Mouse (Mus musculus) gastrocnemius, postnatal 10 days (tissue): ENCODE data around the gene Cyp27b1. TPM values are rescaled to one million over a fixed set of nuclear protein-coding genes. Genes with fewer than 3 reads are reported as not detected.

Experiments used
- DNase-seq: peaks from one replicate; pipeline ENCODE4 v3.0.0; 2021; ENCODE audit warnings: mixed read lengths
- long read RNA-seq, 2 experiments: library from polyadenylated mRNA; stranded (forward); transcript quantifications; one replicate each; pipeline ENCODE4 v2.0.0; 2021
- total RNA-seq, 2 experiments: library from RNA; stranded (reverse); gene quantifications; 2 replicates each; pipeline ENCODE4 v1.2.3; 2021

The Cyp27b1 gene
- total RNA-seq = under 1 TPM; 0.45 to 0.49 TPM
- long read RNA-seq, experiment 1 = 0 reads
- long read RNA-seq, experiment 2 = 0 reads

DNA sequence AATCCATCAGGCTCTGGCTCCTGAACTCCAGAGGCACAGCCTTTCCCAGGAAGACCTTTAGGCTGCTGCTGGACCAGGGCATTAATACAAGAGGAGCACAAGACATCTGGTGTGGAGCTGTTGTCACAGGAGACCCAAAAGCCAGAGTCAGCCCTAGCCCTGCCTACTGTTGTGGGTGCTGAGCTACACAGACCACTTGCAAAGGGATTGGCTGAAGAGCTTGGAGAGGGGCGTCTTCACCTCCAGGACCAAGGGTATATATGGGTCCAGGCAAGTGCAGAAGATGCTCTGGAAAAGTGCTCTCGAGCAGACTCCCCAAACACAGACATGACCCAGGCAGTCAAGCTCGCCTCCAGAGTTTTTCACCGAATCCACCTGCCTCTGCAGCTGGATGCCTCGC lies at the start of gene Cyp27b1:
Cyp27b1 (plus strand) TSS at position 297 of the 400 bp plus-strand sequence.
- no peak for DNase-seq

DNA sequence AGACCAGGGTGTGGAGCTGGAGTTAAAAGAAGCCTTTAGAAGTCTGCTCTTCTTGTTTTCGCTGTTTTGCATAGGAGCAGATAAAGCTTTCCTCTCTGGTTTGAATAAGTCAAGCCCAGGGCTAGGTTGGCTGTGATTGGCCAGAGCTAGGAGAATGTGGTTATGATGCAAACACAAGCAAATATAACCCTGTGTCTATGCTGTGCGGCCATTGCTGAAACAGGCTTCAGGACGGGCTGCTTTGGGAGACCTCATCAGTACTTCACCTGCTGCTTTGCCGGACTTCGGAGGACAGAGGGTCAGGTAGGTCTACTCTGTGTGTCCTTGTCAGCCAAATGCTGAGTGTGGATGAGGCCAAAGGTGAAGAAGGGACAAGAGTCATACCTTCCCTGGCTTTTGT lies 47.5 kb upstream of the Cyp27b1 start, which contains the start of gene Avil:
Avil (plus strand) TSS at position 181 of the 400 bp plus-strand sequence.
- no peak for DNase-seq

DNA sequence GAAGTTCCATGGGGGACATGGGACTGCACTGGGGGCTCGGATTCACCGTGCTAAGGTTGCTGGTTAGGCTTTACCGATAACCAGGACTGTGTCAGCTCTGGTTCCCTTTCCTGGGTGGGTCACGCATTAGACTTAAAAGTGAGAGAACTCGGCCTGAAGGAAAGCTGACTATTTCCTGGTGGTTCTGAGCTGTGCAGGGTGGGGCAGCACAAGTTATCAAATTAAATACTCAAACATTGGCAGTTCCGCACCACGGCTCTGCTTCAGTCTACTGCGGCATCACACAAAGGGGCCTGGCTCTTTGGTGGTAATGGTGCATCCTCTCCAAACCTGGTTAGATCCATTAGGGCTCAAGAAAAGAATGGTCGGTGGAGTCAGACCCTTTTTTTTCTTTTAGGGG lies 46.8 kb upstream of the Cyp27b1 start:
- no peak for DNase-seq

DNA sequence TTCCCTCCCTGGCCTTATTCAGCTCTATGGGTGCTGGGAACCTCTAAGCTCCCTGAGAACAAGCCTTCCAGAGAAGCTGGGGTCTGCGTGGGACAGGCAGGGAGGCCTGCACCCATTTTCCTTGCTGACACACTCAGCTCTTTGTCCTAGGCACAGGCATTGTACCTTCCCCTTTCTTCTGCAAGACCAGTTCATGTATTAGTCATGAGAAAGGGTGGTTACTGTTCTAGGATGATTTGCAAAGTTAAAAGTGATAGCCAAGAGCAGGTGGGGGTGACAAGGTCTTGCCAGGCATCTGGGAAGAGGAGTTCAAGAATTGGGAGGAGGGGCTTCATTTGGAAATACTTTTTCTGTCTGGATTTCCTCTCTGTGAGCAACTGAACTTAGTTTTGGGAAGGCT lies 46.0 kb upstream of the Cyp27b1 start:
- no peak for DNase-seq

DNA sequence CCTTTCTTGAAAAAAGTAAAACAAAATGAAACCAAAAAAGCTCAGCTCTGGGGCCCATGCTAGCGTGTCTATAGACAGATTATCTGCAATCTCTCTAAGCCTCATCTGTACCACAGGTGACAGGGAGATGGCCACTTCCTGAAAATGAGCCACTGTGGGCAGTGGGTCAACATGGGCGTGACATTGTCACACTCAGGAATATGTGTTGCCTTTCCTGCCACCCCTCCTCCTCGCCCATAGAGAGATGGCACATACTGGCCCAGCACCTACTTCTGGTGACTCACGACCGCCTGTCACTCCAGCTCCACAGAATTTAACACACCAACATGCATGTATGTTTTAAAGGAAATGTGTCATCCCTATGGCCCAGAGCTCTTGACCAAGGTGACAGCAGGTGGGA lies 45.3 kb upstream of the Cyp27b1 start:
- DNase-seq = no peak

DNA sequence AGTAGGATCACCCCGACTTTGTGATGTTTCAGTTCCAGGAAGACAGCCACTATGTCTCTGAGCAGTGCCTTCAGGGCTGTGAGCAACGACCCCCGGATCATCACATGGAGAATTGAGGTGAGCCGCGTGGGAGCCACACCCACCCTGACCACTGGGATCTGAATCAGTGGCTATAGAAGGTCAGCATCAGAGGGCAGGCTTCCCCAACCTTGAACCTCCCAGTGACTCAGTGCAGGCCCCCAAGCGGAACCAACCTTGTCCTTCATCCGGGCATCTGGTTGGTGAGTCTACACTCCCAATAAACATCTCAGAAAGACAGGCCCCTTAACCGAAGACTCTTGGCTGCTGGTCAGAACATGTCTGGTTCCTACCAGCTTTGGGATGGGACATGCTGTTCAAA lies 44.7 kb upstream of the Cyp27b1 start:
- DNase-seq = no peak

DNA sequence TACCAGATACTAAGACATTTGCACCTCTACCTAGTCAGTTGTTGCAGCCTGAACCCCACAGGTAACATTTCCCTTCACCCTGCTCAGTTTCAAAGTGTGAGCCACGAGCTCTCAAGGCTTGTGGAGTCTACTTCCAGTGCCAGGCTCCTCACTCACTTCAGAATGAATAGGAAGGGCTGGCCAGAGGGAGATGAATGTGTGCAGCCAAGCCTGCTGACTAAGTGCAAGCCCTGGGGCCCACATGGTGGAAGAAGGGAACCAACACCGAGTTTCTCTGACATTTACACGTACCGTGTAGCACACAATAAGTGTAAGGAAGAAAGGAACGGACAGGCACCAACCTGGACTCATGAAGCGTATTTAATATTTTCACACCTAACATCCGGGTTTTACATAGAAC lies 44.2 kb upstream of the Cyp27b1 start:
- DNase-seq = no peak

DNA sequence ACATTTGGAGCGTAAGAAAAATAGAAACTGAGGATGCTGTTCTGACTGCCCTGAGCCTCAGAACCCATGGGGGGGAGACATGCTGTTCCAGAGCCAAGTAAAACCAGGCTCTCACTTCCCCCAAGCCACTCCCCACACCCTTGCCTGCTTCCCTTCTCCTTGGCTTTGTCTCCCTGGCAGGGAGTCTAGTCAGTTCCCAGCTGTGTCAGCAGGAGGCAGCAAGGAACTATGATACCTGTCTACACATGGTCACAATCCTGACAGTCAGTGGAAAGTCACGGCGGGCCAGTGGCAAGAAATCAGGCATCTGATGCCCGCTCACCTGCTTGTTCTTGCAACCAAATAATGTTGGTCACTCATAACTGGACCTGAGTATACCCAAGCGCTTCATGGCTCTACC lies 31.6 kb upstream of the Cyp27b1 start:
- DNase-seq = no peak

DNA sequence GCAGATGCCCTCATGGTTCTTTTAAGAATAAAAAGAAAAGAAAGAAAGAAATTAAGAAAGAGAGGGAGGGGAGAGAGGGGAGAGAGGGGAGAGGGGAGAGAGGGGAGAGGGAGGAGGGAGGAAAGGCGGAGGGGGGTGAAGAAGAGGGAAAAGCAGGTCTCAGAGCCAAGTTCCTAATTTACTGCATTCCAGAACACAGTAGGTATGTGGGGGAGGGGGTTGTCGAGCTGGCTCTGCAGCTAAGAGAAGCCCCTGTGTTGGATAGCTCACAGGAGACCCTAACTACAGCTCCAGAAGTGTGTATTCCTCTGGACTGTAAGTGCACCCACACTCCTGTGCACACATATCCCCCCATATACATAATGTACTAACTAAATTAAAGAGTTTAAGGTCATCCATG lies 31.0 kb upstream of the Cyp27b1 start:
- DNase-seq = no peak

DNA sequence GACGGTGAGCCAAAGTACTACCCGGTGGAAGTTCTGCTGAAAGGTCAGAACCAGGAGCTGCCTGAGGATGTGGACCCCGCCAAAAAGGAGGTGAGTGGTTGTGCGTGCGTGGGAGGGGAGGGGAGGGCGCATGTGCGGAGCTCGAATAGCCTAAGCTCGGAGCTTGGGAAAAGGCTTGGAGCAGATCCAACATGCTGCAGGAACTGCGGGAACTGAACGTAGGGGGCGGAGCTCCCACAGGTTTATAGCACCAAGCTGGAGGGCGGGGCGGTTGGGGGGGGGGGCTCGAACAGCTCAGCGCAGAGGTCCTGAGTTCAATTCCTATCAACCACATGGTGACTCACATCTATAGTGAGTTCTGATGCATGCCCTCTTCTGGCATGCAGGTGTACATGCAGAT lies 29.6 kb upstream of the Cyp27b1 start:
- DNase-seq = no peak

DNA sequence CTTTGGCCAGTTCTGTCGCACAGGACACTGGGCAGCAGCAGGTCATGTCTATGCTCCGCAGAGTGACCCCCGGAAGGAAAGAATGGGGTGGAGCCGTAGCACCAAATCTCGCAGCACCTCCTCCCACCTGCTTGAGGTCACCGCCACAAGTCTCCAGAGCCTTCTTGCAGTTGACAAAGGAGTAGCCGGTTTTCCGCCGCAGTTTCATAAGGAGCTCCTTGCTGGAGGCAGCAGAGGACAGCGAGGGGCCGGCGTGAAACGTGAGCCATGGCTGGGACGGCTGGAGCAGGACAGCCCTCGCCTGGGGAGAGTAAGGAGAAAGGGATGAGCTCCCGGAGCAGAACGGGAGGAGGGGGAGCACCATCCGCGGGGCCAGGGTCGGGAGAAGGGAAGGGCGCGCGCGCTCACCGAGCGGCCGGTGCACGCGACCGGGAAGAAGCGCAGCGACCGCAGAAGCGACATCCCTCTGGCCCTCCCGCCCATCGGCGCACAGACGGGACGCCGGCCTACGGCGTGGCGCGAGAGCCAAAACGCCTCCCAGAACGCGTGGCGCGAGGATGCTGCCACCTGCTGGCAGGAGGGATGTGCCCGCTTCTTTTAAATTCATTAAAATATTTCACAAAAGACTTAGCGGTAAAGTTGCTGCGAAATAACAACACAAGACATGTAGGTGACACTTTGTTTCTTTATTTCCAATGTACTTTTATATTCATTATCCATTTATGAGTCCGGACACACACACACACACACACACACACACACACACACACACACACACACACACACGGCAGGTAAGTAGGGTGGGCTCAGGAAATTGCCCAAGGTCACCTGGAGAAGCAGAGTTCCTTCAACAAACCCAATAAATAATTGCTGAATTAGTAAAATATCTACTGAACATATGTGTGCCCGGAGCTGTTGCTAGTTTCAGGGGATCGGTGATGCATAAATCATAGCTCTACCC lies 17.4 kb upstream of the Cyp27b1 start, which contains the start of gene Tsfm:
Tsfm (minus strand) TSS at position 505 of the 961 bp plus-strand sequence.
- DNase-seq = peak; percentile 98

DNA sequence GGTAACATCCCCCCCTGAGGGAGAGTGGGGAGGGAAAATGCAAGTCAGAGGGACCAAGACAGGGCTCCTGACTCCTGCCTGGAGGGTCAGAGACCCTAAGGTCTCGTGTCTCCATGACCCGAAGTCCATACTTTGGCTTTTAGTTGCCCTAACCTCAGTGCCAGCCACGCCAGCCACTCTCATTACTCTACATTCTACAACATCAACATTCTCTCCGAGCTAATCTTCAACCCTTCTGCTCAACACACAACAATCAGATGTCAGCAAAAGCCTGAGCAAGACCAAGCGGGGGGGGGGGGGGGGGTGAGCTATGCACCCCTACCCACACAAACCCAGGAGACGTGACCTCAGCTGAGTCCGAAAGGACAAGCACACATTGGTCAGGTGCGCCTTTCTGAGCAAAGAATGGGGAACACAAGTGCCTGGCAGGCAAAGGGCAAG lies 14.7 kb upstream of the Cyp27b1 start:
- DNase-seq = no peak

DNA sequence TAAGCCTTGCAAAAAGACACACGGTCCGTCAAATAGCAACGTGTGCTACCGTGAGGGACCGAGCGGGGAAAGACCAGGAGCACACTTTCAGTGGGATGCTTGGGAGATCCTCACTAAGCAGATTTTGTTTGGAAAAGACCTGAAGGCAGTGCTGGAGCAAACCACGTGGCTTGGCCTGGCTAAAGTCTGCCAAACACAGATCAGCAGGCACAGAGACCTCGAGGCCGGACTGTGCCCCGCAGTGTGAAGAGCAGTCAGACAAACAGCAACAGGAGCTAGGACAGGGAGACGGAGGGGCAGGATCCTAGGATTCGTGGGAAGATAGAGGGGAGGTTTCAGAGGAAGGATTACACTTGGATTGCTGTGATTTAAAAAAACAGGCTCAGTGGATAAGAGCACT lies 11.8 kb upstream of the Cyp27b1 start:
- DNase-seq = no peak

DNA sequence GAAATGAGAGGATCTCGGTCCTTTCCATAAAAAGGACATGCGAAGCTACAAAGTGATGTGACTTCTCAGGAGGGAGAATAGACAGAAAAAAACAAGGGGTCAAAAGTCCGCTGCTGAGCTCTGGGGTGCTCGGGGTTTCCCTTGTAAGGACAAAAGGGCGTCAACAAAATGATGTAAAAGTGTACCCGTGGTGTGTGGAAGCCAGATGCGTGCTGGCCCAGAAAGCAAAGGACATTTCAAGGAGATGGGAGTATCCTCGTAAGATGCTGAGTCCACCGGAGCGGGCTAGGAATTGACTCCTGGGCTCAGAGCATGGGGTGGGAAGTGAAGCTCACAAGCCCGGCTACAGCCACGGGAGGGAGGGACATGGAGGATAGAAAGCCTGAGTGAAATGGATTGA lies 10.4 kb upstream of the Cyp27b1 start:
- DNase-seq = no peak

DNA sequence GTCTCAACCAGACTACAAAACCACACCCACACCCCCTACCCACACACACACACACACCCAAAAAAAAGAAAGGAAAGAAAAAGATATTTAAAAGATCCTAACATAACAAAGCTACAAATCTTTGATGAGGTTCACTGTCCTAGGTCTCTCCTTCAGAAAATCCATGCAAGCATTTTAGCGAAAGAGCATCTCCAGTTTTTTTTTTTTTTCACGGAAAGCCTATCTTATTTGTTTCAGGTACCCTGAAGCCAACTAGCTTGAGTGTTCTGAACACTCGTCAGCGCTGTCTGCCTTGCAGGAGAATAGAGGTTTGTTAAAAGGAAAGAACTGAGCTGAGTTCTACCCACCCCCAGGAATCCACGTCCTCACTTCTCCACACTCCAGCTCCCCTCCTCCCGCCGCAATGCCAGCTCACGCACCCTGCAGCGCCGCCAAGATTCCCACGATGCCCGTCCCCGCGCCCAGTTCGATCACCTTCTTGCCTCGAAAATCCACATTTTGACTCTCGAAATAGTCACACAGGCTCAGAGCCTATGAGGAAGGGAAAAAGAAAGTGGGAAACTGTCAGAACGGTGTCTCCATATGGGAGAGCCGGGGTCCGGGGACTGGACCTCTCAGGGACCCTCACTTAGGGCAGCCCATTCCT lies 7.4 kb upstream of the Cyp27b1 start:
- DNase-seq = no peak

DNA sequence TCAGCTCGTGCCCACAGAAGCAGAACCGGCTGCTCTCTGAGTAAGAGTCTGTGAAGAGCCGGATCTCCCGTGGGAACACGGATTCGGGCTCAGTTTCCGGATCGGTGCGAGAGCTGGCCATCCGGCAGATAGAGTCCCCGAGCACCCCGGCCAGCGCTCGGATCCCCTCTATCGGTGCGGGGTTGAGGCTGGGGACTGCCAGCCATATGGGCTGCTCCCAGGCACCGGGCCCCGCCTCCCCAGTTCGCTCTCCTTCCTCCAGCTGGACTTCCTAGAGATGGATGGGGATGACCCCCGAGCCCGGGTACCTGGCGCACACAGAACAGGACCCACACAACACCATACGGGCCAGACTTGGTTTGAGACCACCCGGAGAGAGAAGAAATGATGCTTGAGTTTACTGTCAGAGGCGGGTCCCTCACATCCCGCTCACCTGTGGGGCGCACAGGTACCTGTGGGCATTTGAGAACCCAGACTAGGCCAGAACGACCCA lies 6.7 kb upstream of the Cyp27b1 start, which contains the start of the genes Mettl1 and Eef1akmt3:
Mettl1 (plus strand) TSS at position 141 of the 493 bp plus-strand sequence.
Eef1akmt3 (minus strand) TSS at position 240 of the 493 bp plus-strand sequence.
- DNase-seq = peak; percentile 50

DNA sequence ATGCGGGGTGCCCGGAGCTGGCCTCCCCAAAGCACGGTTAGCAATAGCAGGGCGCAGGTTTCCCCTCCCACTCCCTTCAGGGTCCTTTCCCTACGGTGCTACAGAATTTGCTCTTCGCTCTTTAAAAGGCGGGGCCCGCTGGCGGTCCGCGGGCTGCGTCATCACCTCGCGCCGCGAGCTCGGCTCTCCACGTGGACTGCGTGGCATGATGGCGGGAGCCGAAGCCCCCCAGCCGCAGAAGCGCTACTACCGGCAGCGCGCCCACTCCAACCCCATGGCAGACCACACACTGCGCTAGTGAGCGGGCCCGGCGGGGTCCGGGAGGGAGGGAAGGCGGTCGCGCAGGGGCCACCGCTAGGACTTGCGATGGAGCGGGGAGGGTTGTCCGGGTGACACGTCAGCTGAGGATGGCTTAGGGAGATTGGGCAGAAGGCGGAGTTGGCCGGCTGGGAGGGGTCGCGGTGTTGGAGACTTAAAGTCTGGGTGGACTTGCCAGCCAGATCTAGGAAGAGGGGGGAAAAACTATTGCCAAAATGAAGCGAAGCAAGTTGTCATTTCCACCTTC lies 6.2 kb upstream of the Cyp27b1 start:
- peak; percentile 92 for DNase-seq

DNA sequence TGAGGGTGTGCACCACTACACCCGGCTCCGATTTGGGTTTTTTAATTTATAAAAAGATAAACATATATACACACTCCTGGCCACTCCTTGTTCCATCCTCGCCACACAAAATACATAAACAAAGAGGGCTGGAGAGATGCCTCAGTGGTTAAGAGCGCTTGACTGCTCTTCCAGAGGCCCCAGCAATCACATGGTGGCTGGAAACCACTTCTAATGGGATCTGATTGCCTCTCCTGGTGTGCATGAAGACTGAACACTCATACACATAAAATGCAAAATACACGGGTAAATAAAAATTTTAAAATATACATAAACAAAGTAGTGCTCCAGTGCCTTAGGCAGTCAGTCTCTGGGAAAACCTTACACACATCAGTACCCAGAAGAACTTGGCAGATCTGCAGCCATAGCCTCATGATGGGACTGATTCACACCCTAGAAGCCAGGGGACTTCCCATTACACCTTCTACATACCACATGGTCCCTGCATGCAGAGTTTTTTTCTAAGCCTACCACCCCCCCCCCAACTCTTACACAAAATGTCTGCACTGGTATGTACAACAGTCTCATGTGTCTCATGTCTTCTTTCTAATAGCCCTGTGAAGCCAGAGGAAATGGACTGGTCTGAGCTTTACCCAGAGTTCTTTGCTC lies 5.5 kb upstream of the Cyp27b1 start:
- no peak for DNase-seq

DNA sequence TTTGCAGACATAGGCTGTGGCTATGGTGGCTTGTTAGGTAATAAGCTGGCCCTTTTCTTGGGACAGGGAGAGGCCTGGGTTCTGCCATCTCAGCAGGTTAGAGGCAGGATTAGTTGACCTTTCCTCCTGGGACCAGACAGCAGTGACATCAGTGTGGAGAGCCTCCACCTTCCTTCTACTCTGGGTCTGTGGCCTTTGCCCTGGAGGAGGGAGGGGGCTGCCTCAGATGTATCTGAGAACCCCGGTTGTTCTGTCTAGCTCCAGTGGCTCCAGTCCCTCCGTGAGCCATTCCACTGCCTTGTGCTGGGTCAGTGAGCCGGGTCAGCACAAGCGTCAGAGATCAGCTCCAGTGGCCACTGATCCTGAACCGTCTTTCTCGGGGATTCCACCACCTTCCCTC lies 4.9 kb upstream of the Cyp27b1 start:
- no peak for DNase-seq

DNA sequence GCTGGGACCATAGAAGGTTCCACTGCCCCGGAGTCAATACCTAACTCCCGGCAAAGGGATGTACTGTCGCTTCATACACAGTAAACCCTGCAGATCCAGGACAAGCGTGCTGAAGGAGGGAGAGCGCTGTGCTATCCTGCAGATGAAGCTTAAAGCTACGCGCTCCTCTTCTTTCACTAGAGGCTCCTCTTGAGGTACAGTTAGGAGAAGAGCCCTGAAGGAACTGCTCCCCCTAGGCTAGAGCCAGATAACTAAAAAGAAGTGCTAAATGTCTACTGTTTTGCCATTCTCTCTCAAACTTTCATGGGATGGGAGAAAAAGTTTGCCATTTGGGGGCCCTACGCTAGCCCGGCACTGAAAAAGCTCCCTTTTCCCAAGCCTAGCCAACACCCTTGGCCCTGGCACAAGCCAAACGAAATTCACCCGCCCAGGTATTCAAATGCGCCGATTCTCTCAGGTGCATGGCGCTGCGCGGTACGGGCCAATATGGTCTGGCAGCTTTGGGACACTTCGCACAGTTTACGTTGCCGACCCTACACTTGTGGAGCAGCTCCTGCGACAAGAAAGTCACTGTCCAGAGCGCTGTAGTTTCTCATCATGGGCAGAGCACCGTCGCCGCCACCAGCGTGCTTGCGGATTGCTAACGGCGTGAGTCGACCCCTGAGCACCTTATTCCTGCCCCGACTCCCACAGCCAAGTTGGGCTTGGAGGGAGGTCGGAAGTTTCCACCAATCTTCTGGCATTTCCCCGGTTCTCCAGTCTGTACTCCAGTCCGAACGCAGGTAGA lies 751 bp downstream of the Cyp27b1 start:
- no peak for DNase-seq
